Mouse (Mus musculus): ENCODE results near the gene Gm38431.

The Gm38431 gene

DNA sequence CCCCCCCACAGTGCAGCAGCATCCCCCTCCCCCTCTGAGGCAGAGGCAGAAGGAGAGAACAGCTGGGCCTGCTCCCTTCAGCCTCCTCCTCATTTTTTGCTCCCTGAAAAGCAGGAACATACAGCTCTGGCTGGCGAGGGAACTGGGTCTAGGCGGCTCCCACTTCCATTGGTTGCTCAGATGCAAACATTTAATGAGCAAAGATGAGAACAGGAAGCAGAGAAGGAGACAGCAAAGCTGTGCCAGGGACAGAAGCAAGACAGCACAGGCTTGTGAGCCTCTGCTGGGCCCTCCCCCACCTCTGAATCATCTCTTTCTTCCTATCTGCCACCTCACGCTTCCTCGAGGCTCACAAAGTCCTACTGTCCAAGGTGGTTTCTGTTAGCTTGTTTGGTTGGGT, 50.5 kb downstream of the Gm38431 start:
- no peak for DNase-seq (ENCODE audit: low spot score in 2 of 2)

DNA sequence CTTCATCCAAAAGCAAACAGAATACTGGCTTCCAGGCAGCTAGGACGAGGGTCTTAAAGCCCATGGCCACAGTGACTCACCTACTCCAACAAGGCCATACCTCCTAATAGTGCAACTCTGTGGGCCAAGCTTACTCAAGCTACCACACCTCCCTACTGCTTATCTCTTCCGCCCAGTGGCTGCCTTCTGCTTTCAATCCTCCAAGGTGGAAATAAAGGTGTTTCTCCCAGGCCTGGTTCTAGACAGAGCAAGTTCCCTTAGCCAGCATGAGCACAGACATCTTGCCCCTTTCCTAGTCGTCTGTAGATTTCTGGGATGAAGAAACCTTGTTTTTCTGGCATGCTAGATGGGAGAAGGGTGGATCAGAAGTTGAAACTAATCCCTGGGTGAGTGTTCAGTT, 52.0 kb downstream of the Gm38431 start:
- no peak for DNase-seq (ENCODE audit: low spot score in 2 of 2)

DNA sequence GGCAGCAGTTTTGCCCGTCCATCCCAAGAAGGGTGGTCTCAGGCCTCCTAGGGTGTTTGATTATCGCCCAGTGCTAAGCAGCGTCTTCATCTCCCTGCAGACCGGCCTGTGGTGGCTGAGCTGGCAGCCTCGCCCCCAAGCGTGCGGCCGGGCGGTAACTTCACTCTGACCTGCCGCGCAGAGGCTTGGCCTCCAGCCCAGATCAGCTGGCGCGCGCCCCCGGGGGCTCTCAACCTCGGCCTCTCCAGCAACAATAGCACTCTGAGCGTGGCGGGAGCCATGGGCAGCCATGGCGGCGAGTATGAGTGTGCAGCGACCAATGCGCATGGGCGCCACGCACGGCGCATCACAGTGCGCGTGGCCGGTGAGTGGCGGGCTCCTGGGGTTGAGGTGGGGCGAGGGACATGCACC, 54.3 kb downstream of the Gm38431 start:
- DNase-seq (ENCODE audit: low spot score in 2 of 2): no peak

DNA sequence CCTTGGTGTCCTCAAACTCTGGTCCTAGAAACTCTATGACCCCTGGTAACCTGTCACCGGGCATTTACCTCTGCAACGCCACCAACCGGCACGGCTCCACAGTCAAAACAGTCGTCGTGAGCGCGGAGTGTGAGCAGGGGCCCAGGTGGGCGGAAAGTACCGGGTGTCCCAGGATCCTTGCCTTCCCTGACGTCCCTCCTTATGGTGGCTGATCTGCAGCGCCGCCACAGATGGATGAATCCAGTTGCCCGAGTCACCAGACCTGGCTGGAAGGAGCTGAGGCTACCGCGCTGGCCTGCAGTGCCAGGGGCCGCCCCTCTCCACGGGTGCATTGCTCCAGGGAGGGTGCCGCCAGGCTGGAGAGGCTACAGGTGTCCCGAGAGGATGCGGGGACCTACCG, 55.1 kb downstream of the Gm38431 start:
- DNase-seq (ENCODE audit: low spot score in 2 of 2): no peak

DNA sequence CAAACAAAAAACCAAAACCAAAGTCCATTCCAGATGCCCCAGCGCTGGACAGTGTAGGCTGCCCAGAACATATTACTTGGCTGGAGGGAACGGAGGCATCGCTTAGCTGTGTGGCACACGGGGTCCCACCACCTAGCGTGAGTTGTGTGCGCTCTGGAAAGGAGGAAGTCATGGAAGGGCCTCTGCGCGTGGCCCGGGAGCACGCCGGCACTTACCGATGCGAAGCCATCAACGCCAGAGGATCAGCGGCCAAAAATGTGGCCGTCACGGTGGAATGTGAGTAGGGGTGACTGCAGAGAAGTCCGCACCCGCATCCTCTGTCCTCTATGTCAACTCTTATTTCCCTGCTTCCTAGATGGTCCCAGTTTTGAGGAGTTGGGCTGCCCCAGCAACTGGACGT, 55.6 kb downstream of the Gm38431 start:
- DNase-seq (ENCODE audit: low spot score in 2 of 2): no peak

DNA sequence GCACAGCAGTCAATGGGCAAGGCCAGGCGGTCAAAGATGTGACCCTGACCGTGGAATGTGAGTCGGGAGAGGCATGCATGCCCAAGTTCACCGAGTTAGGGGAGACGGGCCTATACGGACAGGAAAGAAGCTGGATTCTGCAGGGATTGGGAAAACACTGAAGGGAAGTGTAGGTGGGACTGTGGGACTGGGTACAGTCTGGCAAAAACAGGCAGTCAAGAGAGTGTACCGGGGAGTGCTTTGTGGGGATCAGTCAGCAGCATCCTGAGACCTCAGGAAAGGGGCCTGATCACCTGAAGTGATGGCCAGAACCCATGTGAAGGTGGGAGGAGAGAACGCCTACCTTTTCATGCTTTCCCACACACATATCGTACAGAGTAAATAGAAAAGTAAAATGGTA, 56.2 kb downstream of the Gm38431 start:
- no peak for DNase-seq (ENCODE audit: low spot score in 2 of 2)

- no peak for DNase-seq (ENCODE audit: low spot score in 2 of 2)
Observed at GRCm38 (mm10) chr9:21034481-21035085, 57.2 kb downstream of the Gm38431 start.

DNA sequence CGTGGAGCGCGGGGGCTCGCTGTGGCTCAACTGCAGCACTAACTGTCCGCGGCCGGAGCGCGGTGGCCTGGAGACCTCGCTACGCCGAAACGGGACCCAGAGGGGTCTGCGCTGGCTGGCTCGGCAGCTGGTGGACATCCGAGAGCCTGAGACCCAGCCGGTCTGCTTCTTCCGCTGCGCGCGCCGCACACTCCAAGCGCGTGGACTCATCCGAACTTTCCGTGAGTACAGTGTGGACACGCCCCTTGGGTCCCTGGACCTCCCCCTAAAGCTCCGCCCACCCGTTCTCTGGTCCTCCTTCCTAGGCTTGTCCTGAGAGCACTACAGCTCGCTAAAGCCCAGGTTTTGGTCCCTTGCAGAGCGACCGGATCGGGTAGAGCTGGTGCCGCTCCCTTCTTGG, 58.7 kb downstream of the Gm38431 start:
- peak; percentile 79 to 84 for DNase-seq (ENCODE audit: low spot score in 2 of 2)

DNA sequence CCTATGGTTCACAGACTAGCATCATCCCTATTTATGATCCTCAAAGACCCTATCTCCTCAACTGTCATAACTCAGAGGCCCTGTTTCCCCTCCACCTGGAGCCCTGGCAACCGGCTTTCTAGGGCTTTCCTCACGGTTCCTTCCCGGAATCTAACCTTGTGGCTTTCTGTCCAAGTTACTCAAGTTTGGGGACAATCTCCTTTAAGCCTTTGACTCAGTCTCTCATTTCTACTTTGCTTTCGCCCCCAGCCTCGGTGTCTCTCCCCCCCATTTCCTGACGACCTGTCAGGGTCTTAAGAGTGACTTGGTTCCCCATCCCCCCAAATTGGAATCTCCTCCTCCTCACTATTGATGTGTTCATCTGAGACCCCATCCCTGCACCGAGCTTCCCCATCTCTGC, 59.3 kb downstream of the Gm38431 start:
- no peak for DNase-seq (ENCODE audit: low spot score in 2 of 2)

GRCm38 (mm10) chr9:21031896-21032351, 59.9 kb downstream of the Gm38431 start, which contains the start of gene Icam5:
Icam5 (plus strand) TSS chr9:21032073.
- no peak for DNase-seq (ENCODE audit: low spot score in 2 of 2)

DNA sequence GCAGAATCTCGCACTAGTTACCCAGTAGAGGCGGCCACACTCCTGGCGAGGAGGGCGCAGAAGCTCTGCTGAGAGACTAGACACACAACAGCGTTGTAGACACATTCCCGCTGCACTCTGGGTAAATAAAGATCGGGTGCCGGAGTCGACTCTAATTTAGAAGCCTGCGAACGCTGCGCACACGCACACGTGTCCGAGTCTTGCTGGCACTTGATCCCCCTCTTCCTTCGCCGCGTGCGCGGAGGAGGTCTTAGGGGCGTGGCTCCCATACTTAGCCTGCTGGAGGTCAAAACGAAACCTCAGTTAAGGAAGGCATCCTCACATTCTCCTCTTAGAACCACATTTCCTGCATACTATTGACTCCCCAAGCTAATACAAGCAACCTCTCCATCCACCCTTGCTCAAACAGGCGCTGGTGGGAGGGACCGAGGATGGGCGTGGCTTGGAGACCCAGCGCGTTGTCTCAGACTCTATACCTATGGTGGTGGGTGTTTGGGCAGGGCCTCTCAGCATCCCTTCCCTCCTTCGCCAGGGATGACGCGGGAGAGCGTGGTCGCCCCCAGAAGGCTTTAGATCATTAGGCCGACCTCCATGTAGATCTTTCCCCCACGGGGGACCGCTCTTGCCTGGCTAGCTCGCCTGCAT, 60.4 kb downstream of the Gm38431 start:
- DNase-seq (ENCODE audit: low spot score in 2 of 2): peak; percentile 43 to 51

- DNase-seq (ENCODE audit: low spot score in 2 of 2): peak; percentile 83 to 86
Observed at GRCm38 (mm10) chr9:21030781-21031250, 61.0 kb downstream of the Gm38431 start.

DNA sequence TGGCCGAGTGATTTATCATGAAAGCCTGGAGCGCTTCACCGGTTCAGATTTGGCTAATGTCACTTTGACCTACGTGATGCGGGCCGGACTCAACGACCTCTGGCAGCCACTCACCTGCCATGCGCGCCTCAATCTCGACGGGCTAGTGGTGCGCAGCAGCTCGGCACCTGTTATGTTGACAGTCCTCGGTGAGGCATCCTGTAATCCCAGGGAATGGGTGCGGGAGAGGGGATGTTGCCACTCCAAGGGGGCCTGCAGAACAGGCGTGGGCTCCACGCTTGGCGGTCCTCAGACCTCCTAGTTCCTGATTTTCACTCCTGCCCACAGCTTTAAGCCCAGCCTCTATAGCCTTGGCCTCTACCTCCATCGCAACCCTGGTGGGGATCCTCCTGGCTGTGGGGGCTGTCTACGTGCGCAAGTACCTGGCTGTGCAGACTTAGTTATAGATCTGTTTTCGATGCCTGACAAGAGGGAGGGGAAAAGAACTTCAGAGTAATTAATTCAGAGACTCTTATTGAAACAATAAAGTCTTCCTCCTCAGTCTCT, 61.7 kb downstream of the Gm38431 start:
- peak in 1 of 2 experiments; percentile 35 for DNase-seq (ENCODE audit: low spot score in 2 of 2)

- DNase-seq (ENCODE audit: low spot score in 2 of 2): peak; percentile 75 to 84
Observed at GRCm38 (mm10) chr9:21029291-21030054, 62.3 kb downstream of the Gm38431 start, which contains the start of gene Icam4. Icam4 (plus strand) TSS chr9:21029373.

GRCm38 (mm10) chr9:21028560-21029110, 63.2 kb downstream of the Gm38431 start:
- no peak for DNase-seq (ENCODE audit: low spot score in 2 of 2)

DNA sequence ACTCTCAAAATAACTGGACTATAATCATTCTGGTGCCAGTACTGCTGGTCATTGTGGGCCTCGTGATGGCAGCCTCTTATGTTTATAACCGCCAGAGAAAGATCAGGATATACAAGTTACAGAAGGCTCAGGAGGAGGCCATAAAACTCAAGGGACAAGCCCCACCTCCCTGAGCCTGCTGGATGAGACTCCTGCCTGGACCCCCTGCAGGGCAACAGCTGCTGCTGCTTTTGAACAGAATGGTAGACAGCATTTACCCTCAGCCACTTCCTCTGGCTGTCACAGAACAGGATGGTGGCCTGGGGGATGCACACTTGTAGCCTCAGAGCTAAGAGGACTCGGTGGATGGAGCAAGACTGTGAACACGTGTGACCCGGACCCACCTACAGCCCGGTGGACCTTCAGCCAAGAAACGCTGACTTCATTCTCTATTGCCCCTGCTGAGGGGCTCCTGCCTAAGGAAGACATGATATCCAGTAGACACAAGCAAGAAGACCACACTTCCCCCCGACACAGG, 64.0 kb downstream of the Gm38431 start:
- DNase-seq (ENCODE audit: low spot score in 2 of 2): no peak

DNA sequence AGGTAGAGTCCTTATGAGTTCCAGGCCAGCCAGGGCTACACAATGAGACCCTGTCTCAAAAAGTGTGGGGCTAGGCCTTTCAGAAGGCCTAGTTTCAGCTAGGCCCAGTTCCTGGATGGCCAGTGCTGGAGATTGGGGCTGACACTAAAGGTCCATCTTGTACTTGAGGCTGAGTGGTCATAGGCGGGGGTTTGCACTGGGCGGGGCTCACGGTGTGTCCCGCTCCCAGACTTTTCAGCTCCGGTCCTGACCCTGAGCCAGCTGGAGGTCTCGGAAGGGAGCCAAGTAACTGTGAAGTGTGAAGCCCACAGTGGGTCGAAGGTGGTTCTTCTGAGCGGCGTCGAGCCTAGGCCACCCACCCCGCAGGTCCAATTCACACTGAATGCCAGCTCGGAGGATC, 64.9 kb downstream of the Gm38431 start:
- DNase-seq (ENCODE audit: low spot score in 2 of 2): no peak

DNA sequence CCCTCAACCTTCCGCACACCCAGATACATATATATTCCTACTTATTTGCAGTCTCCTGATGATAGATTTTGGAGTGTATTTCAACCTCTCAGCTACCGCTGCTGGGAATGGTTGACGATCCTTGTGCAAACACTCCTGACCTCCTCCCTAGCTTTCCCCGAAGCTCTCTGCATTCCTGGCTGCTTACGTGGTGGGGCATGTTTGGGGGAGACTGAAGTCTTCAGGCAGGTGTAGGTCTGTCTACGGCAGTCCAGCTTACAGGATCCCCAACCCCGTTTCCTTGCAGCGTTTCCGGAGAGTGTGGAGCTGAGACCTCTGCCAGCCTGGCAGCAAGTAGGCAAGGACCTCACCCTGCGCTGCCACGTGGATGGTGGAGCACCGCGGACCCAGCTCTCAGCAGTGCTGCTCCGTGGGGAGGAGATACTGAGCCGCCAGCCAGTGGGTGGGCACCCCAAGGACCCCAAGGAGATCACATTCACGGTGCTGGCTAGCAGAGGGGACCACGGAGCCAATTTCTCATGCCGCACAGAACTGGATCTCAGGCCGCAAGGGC, 66.5 kb downstream of the Gm38431 start:
- DNase-seq (ENCODE audit: low spot score in 2 of 2): no peak

DNA sequence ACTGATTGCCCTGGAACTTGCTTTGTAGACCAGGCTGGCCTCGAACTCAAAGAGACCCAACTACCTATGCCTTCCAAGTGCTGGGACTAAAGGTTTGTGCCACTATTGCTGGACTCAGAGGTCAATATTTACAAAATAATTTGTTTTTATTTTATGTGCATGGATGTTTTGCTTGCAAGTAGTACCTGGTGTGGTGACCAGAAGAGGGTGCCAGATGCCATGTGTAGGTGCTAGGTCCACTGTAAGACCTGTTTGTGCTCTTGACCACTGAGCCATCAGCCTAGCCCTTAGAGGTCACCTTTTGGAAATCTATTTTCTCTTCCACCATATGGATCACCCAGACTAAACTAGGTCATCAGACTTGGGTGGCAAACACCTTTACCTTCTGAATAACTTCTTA, 69.1 kb downstream of the Gm38431 start:
- DNase-seq (ENCODE audit: low spot score in 2 of 2): no peak

- no peak for DNase-seq (ENCODE audit: low spot score in 2 of 2)
Observed at GRCm38 (mm10) chr9:21022288-21022687, 69.5 kb downstream of the Gm38431 start.

- no peak for DNase-seq (ENCODE audit: low spot score in 2 of 2)
Observed at GRCm38 (mm10) chr9:21021363-21021762, 70.4 kb downstream of the Gm38431 start.
